Mouse (Mus musculus) midbrain, embryonic 11.5 days (tissue): ENCODE results near the gene Rabggtb. TPM values are rescaled to one million over a fixed set of nuclear protein-coding genes. Genes with fewer than 3 reads are reported as not detected.
A peak's percentile ranks its signal among the peaks of the same experiment; 100 is the strongest.

Source experiments
- ATAC-seq: fragments of 200-750 bp; cut with Nextera tagmentation; 2 replicates; pipeline ENCODE4 v1.8.0; 2017; ENCODE audit warnings: moderate TSS enrichment, moderate library complexity; ENCODE audit not compliant: low FRiP score
- DNase-seq: peaks from one replicate; pipeline ENCODE4 v3.0.0; 2015; ENCODE audit warnings: low spot score; ENCODE audit errors: missing footprints
- H3K27ac ChIP-seq: fragments of 300-500 bp; sonication (generic); 2 replicates; pipeline ENCODE4 v1.5.1; 2014; ENCODE audit warnings: low read depth, low read length
- H3K27me3 ChIP-seq: fragments of 300-500 bp; sonication (generic); 2 replicates; pipeline ENCODE4 v1.6.1; 2014; ENCODE audit warnings: mild to moderate bottlenecking, low read length, moderate library complexity, mixed read lengths; ENCODE audit not compliant: control insufficient read depth, insufficient read depth
- H3K36me3 ChIP-seq: fragments of 300-500 bp; sonication (generic); 2 replicates; pipeline ENCODE4 v1.6.1; 2014; ENCODE audit warnings: mild to moderate bottlenecking, low read length, moderate library complexity, mixed read lengths; ENCODE audit not compliant: control insufficient read depth, insufficient read depth
- H3K4me1 ChIP-seq: fragments of 300-500 bp; sonication (generic); 2 replicates; pipeline ENCODE4 v1.6.1; 2014; ENCODE audit warnings: low read length; ENCODE audit not compliant: control insufficient read depth, insufficient read depth
- H3K4me2 ChIP-seq: fragments of 300-500 bp; sonication (generic); 2 replicates; pipeline ENCODE4 v1.6.1; 2014; ENCODE audit warnings: mild to moderate bottlenecking, moderate library complexity
- H3K4me3 ChIP-seq: fragments of 300-500 bp; sonication (generic); 2 replicates; pipeline ENCODE4 v1.5.1; 2014; ENCODE audit warnings: low read depth, low read length
- H3K9ac ChIP-seq: fragments of 300-500 bp; sonication (generic); 2 replicates; pipeline ENCODE4 v1.6.1; 2014; ENCODE audit warnings: low read length
- H3K9me3 ChIP-seq: fragments of 300-500 bp; sonication (generic); 2 replicates; pipeline ENCODE4 v1.6.1; 2016; ENCODE audit warnings: low read length; ENCODE audit not compliant: control insufficient read depth
- WGBS: fragments of 180-500 bp; shearing (Covaris S2); extraction: QIAGEN DNeasy Blood & Tissue Kit; methylation state at CpG from one replicate; pipeline ENCODE4 v1.1.7; 2014; 5-methylcytosine and 5-hydroxymethylcytosine counted together
- polyA plus RNA-seq: library from polyadenylated mRNA; unstranded; fragments of >200 nt; fragmentation: Nextera tagmentation; extraction: Ambion mirVana; gene quantifications from 2 replicates; pipeline ENCODE4 v1.2.1, GENCODE M21; 2014

Rabggtb gene
- 43.9 and 45.4 TPM in 2 replicates for polyA plus RNA-seq

GRCm38 (mm10) chr3:153912546-153913509 lies at the start of gene Rabggtb:
Gene Rabggtb, minus strand, starts transcription at chr3:153913009.
- no peaks in the 10 kb centered on the region for H3K9me3 ChIP-seq
- H3K4me1 ChIP-seq, result peaks cover 27% of the 10 kb centered on the region
- H3K27ac ChIP-seq, result peak within 1 kb of the TSS; percentile 77
- H3K9ac ChIP-seq, result peak within 1 kb of the TSS; percentile 94
- H3K4me3 ChIP-seq, result peak within 1 kb of the TSS; percentile 63
- peak within 1 kb of the TSS; percentile 92 for H3K4me2 ChIP-seq
- H3K36me3 ChIP-seq, result peaks cover 31% of the 10 kb centered on the region
- DNase-seq, result peak; percentile 100
- 1% methylated on average over 65 of the region's 65 CpGs for WGBS
- no peaks in the 10 kb centered on the region for H3K27me3 ChIP-seq
- ATAC-seq, result peak; percentile 98

GRCm38 (mm10) chr3:153961632-153962389 lies 49.0 kb upstream of the Rabggtb start:
- H3K9me3 ChIP-seq, result no peaks in the 10 kb centered on the region
- 65% methylated on average over 6 of the region's 6 CpGs for WGBS
- no peaks in the 10 kb centered on the region for H3K36me3 ChIP-seq
- H3K4me3 ChIP-seq, result no peak overlapping the region
- H3K27me3 ChIP-seq, result no peaks in the 10 kb centered on the region
- H3K27ac ChIP-seq, result no peak overlapping the region
- DNase-seq, result no peak
- H3K4me1 ChIP-seq, result no peaks in the 10 kb centered on the region
- H3K9ac ChIP-seq, result no peak overlapping the region
- no peak overlapping the region for H3K4me2 ChIP-seq
- 0 out of 2 replicates have a peak, but pooled peaks have one; percentile 48 for ATAC-seq

- Histone ChIP-seq H3K4me2 (no peak overlapping the region), H3K9ac (no peak overlapping the region), H3K36me3 (no peaks in the 10 kb centered on the region), H3K4me3 (no peak overlapping the region), H3K9me3 (no peaks in the 10 kb centered on the region), H3K27me3 (no peaks in the 10 kb centered on the region), H3K27ac (no peak overlapping the region), H3K4me1 (no peaks in the 10 kb centered on the region)
- ATAC-seq (no peak), DNase-seq (no peak)
- WGBS, result 75% methylated on average over 2 of the region's 2 CpGs
These were observed 48.1 kb upstream of the Rabggtb start for GRCm38 (mm10) chr3:153960884-153961283.

GRCm38 (mm10) chr3:153959731-153960207 lies 47.0 kb upstream of the Rabggtb start:
- no peak overlapping the region for H3K9ac ChIP-seq
- WGBS, result 87% methylated on average over 9 of the region's 9 CpGs
- ATAC-seq (no peak), DNase-seq (no peak)
- H3K27me3 ChIP-seq, result no peaks in the 10 kb centered on the region
- H3K4me1 ChIP-seq, result no peaks in the 10 kb centered on the region
- H3K4me3 ChIP-seq, result no peak overlapping the region
- H3K9me3 ChIP-seq, result no peaks in the 10 kb centered on the region
- H3K4me2 ChIP-seq, result no peak overlapping the region
- no peak overlapping the region for H3K27ac ChIP-seq
- no peaks in the 10 kb centered on the region for H3K36me3 ChIP-seq

- Histone ChIP-seq H3K4me2 (no peak overlapping the region), H3K4me1 (no peaks in the 10 kb centered on the region), H3K9ac (no peak overlapping the region), H3K36me3 (no peaks in the 10 kb centered on the region), H3K27ac (no peak overlapping the region), H3K9me3 (no peaks in the 10 kb centered on the region), H3K4me3 (no peak overlapping the region), H3K27me3 (no peaks in the 10 kb centered on the region)
- ATAC-seq (peak; percentile 52), DNase-seq (peak; percentile 97)
- WGBS, result 97% methylated on average over 1 of the region's 1 CpGs
These were observed 46.4 kb upstream of the Rabggtb start for GRCm38 (mm10) chr3:153959035-153959730.

- ATAC-seq, result no peak
- Histone ChIP-seq H3K4me2 (no peak overlapping the region), H3K9ac (no peak overlapping the region), H3K27me3 (no peaks in the 10 kb centered on the region), H3K27ac (no peak overlapping the region), H3K36me3 (no peaks in the 10 kb centered on the region), H3K9me3 (no peaks in the 10 kb centered on the region), H3K4me1 (no peaks in the 10 kb centered on the region), H3K4me3 (no peak overlapping the region)
- 89% methylated on average over 5 of the region's 5 CpGs for WGBS
- no peak for DNase-seq
These were observed 45.1 kb upstream of the Rabggtb start for GRCm38 (mm10) chr3:153957916-153958315.

GRCm38 (mm10) chr3:153948176-153948575 lies 35.4 kb upstream of the Rabggtb start:
- Histone ChIP-seq H3K36me3 (no peaks in the 10 kb centered on the region), H3K27me3 (no peaks in the 10 kb centered on the region), H3K9me3 (no peaks in the 10 kb centered on the region), H3K27ac (no peak overlapping the region), H3K4me1 (peaks cover 4% of the 10 kb centered on the region), H3K4me3 (no peak overlapping the region), H3K4me2 (no peak overlapping the region), H3K9ac (no peak overlapping the region)
- ATAC-seq (no peak), DNase-seq (no peak)
- 78% methylated on average over 2 of the region's 2 CpGs for WGBS

- H3K27ac ChIP-seq, result no peak overlapping the region
- no peaks in the 10 kb centered on the region for H3K9me3 ChIP-seq
- peaks cover 8% of the 10 kb centered on the region for H3K4me1 ChIP-seq
- H3K9ac ChIP-seq, result no peak overlapping the region
- WGBS, result 69% methylated on average over 4 of the region's 4 CpGs
- H3K27me3 ChIP-seq, result no peaks in the 10 kb centered on the region
- ATAC-seq (no peak), DNase-seq (no peak)
- H3K36me3 ChIP-seq, result no peaks in the 10 kb centered on the region
- H3K4me3 ChIP-seq, result no peak overlapping the region
- H3K4me2 ChIP-seq, result no peak overlapping the region
These were observed 34.5 kb upstream of the Rabggtb start for GRCm38 (mm10) chr3:153947271-153947670.
